Mouse (Mus musculus) embryo, embryonic 9.5 days (tissue): ENCODE data around the gene Gm10644.
A peak's percentile ranks its signal among the peaks of the same experiment; 100 is the strongest.

ENCODE experiments used
- DNase-seq: peaks from one replicate; pipeline ENCODE4 v3.0.0-alpha.2; 2017; ENCODE audit errors: extremely low spot score

Gene Gm10644

DNA sequence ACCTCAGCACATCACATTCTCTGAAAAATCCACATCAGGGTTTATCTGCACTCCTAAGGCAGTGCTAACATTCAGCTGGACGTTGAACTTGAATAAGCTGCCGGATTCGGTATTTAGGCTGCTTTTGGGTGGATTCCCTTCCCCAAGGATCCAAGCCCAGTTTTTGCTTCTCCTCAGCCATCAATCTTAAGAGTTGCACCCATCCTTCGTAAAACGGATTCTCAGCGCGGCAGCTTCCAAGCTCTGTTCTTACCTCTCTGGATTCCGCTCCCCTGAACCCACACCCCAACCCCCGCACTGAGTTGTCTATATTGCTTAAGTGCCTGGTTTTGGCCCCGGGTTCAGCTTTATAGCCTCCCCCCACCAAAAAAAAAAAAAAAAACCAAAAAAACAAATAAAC lies 56.5 kb downstream of the Gm10644 start:
- DNase-seq: peak; percentile 10

DNA sequence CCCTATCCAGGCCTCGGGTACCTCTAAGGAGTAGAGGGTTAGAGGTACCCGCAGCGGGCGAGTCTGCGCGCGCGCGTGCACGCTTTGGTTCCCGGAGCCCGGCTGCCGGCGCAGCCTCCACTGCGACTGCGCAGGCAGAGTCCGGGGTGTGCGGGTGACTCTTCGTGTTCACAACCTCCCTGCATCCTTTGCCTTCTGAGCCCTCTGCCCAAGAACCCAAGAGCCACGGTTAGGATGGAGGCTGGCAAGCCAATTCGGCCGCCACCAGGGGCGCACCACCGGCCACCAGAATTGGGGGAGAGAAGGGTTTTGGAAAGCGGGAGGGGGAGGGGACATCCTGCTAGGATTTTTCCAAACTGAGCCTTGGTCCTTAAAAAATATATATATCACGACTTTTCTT lies 57.8 kb downstream of the Gm10644 start:
- DNase-seq: peak; percentile 75

DNA sequence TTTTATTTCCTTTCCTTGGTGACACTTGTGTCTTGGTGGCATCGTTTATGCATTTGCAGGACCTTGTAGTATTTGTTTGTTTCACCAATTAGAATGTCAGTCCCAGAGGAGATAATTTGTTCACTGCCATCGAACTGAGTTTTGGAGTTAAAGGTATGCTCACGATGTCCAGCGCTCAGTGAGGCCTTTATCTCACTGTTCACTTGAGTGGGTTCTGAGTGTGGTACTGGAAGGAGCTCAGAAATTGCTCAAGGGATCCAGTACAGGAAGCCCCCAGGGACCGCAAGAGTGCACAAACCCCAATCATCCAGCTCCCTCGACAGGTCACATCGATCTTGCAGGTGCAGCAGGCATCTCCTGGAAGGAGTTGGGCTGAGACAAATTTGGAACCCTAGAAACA lies 58.5 kb downstream of the Gm10644 start:
- DNase-seq: no peak

DNA sequence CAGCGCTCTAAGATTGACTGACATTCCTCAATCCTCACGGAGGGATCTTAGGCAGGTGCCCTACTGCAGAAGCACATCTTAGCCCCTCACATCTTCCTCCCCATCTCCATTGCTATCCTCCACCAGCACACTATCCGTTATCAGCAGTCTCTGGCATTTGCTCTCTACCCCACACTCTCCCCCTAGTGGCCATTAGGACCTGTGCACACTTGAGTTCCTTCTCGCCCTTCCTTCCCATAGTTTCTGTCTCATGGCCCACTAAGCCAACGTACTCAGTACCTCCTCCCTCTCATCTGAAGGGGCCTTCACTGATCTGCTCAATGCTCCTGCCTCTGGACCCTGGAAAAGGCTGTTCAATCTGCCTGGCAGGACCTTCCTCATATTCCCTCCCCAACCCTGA lies 59.1 kb downstream of the Gm10644 start:
- peak; percentile 55 for DNase-seq

DNA sequence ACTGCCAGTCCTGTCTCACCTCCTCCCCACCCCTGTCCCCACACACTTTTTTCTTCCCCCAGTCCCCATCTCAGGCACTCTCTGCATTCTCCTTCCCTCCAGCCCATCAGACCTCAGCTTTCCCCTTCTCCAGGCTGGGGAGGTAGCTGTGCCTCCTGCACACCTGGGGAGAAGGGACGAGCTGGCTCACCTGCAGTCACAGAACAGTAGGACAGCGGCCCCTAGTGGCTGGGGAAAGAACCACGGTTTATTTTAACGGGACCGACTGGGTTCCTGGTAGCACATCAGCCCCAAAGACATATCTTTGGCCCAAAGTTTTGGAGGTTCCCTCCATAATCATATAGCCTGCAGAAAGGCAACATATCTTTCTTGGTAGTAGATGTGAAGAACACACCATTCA lies 61.1 kb downstream of the Gm10644 start:
- peak; percentile 56 for DNase-seq

DNA sequence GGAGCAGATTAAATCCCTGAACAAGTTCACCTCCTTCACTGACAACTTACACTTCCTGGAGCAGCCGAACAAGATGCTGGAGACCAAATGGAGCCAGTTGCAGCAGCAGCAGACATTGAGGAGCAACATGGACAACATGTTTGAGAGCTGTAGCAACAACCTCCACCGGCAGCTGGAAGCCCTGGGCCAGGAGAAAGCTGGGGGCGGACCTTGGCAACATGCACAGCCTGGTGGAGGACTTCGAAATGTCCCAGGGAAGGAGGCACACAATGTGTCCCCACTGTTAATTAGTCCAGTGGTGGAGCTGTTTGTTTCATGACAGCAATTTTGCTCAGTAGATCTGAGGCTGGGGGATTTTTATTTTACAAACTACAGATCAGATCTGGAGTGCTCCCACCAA lies 62.9 kb downstream of the Gm10644 start:
- no peak for DNase-seq

DNA sequence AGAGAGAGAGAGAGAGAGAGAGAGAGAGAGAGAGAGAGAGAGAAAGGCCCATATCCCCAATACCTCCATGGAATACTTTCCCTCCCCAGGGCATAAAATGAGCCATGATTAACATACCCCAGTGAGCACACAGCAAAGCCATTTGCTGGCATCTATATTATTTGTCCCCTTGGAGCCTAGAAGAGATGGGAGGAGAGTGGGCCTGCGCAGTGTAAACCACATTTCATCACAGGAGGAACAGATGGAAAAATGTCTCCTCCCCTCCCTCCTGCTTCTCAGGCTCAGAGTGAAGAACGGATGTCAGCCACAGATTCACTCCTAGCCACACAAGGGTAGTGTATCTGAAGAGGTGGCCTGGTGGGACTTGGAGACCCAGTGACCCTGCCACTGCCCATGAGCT lies 66.6 kb downstream of the Gm10644 start:
- DNase-seq: no peak
